Mouse (Mus musculus) forebrain, postnatal 0 days (tissue): ENCODE measurements at regions not wholly inside any gene's neighbourhood (a gene's known extent, or its start where the extent isn't known, plus 50 kb on each side); places are given as distances from the start of the nearest gene placed in this dataset.

Source experiments
- ATAC-seq: fragments of 200-750 bp; cut with Nextera tagmentation; 2 replicates; pipeline ENCODE4 v1.8.0; 2017; ENCODE audit warnings: mild to moderate bottlenecking, moderate library complexity
- DNase-seq: peaks from one replicate; pipeline ENCODE4 v3.0.0-alpha.2; 2015
- H3K27ac ChIP-seq: fragments of 300-500 bp; sonication (generic); 2 replicates; pipeline ENCODE4 v1.5.1; 2014; ENCODE audit warnings: low read depth, mild to moderate bottlenecking, antibody characterized with exemption, low read length, moderate library complexity, mixed read lengths
- H3K27me3 ChIP-seq: fragments of 300-500 bp; sonication (generic); 2 replicates; pipeline ENCODE4 v1.6.1; 2014; ENCODE audit warnings: mild to moderate bottlenecking, low read length, mixed read lengths; ENCODE audit not compliant: insufficient read depth
- H3K36me3 ChIP-seq: fragments of 300-500 bp; sonication (generic); 2 replicates; pipeline ENCODE4 v1.6.1; 2014; ENCODE audit warnings: mild to moderate bottlenecking, moderate library complexity; ENCODE audit not compliant: insufficient read depth
- H3K4me1 ChIP-seq: fragments of 300-500 bp; sonication (generic); 2 replicates; pipeline ENCODE4 v1.6.1; 2014; ENCODE audit warnings: antibody characterized with exemption; ENCODE audit not compliant: insufficient read depth
- H3K4me2 ChIP-seq: fragments of 300-500 bp; sonication (generic); 2 replicates; pipeline ENCODE4 v1.6.1; 2014; ENCODE audit warnings: low read depth, mild to moderate bottlenecking, moderate library complexity
- H3K4me3 ChIP-seq: fragments of 300-500 bp; sonication (generic); 2 replicates; pipeline ENCODE4 v1.5.1; 2014; ENCODE audit warnings: low read depth, low read length, mixed read lengths
- H3K9ac ChIP-seq: fragments of 300-500 bp; sonication (generic); 2 replicates; pipeline ENCODE4 v1.6.1; 2014; ENCODE audit warnings: mild to moderate bottlenecking
- H3K9me3 ChIP-seq: fragments of 300-500 bp; sonication (generic); 2 replicates; pipeline ENCODE4 v1.6.1; 2016; ENCODE audit warnings: low read length
- CTCF ChIP-seq: sonication (generic); IDR thresholded peaks from 2 replicates; pipeline ENCODE4 v1.5.1; 2016; ENCODE audit warnings: antibody characterized with exemption, control low read depth, low read depth
- WGBS: fragments of 180-500 bp; shearing (Covaris S2); extraction: QIAGEN DNeasy Blood & Tissue Kit; methylation state at CpG from one replicate; pipeline ENCODE4 v1.1.7; 2014; 5-methylcytosine and 5-hydroxymethylcytosine counted together

- H3K27me3 ChIP-seq, result no peaks in the 10 kb centered on the region
- TF ChIP-seq CTCF, result no peak
- no peak overlapping the region for H3K27ac ChIP-seq
- H3K4me2 ChIP-seq, result no peak overlapping the region
- H3K9ac ChIP-seq, result no peak overlapping the region
- no peaks in the 10 kb centered on the region for H3K4me1 ChIP-seq
- WGBS, result 87% methylated on average over 4 of the region's 4 CpGs
- H3K36me3 ChIP-seq, result no peaks in the 10 kb centered on the region
- H3K9me3 ChIP-seq, result no peaks in the 10 kb centered on the region
- no peak overlapping the region for H3K4me3 ChIP-seq
- DNase-seq (no peak), ATAC-seq (no peak)
These were observed 56.7 kb upstream of the Rapgef5 start for GRCm38 (mm10) chr12:117459541-117459940.

- Histone ChIP-seq H3K27ac (no peak overlapping the region), H3K4me1 (no peaks in the 10 kb centered on the region), H3K36me3 (no peaks in the 10 kb centered on the region), H3K9ac (no peak overlapping the region), H3K4me3 (no peak overlapping the region), H3K4me2 (no peak overlapping the region), H3K9me3 (no peaks in the 10 kb centered on the region), H3K27me3 (no peaks in the 10 kb centered on the region)
- no peak for DNase-seq
- no peak for ATAC-seq
- TF ChIP-seq CTCF, result no peak
- WGBS, result 79% methylated on average over 3 of the region's 3 CpGs
These were observed 51.1 kb upstream of the Rapgef5 start for GRCm38 (mm10) chr12:117465206-117465605.

GRCm38 (mm10) chr12:117465998-117466397 is 50.3 kb upstream of the Rapgef5 start:
- ATAC-seq (no peak), DNase-seq (no peak)
- Histone ChIP-seq H3K27me3 (no peaks in the 10 kb centered on the region), H3K4me1 (no peaks in the 10 kb centered on the region), H3K36me3 (no peaks in the 10 kb centered on the region), H3K27ac (no peak overlapping the region), H3K9me3 (no peaks in the 10 kb centered on the region), H3K4me3 (no peak overlapping the region), H3K4me2 (no peak overlapping the region), H3K9ac (no peak overlapping the region)
- TF ChIP-seq CTCF, result no peak
- WGBS, result 67% methylated on average over 7 of the region's 7 CpGs
